Mouse (Mus musculus) NIH3T3 (cell line): Measurements from ENCODE around the gene Ccdc141.
"Not testable (repeated sequence)": the region's sequence is repeated elsewhere in the genome, so short reads cannot be mapped to it uniquely, and the experiment has no call there.

Experiments
- DNase-seq: peaks from one replicate; pipeline ENCODE4 v3.0.0-alpha.2; 2012; ENCODE audit warnings: low read depth

The Ccdc141 gene

DNA sequence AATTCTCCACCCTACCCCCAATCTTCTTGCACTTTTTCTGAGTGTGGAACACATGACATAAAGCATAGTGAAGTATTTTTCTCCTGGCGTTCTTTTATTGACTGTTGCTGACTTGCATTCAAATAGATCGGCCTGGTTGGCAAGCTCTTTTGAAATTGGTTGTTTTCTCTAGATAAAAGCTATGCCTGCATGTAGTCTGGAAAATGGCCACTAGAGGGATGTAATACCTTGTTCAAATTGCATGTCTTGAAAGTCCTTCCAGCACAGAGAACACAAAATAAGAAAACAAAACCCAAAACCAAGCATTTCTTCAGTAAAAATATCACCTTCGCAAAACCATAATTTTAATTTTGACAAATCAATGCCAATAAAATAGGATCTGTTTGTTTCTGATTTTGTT, 108.6 kb downstream of the Ccdc141 start:
- peak; percentile 88 for DNase-seq

DNA sequence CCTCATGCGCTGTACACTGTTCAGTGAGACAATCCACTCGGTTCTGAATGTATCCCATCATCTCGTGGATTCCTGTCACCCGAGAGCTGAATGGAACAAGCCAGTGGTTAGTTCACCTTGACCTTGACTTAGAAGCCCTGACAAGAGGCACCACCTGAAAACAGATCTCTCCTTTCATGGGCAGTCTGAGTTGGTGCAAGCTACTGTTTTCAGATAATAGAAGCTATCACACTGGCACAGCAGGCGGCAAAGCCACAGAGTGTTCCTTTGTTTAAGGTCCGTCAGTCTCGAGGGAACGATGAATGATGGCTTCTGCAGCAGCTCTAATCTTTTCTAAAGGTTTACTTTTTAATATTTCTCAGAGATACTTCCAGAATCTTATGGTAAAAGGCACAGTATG, 110.8 kb downstream of the Ccdc141 start:
- no peak for DNase-seq

DNA sequence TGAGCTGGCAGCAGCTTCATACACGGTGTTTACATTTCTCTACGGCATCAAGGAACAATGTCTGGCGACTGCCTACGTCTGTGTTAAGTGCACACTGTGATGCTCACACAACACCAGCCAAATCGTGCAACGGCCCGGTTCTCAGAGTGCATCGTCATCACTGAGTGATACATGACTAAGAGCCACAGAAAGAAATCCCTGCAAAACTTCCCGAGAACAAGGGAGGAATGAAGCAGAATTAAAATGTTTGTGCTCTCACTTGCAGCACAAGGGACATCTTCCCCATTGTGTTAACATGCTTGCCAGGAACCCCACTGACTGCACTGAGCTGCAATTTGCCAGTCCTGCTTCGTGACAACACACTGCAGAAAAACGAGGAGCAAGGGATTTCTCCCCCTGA, 114.1 kb downstream of the Ccdc141 start:
- no peak for DNase-seq

DNA sequence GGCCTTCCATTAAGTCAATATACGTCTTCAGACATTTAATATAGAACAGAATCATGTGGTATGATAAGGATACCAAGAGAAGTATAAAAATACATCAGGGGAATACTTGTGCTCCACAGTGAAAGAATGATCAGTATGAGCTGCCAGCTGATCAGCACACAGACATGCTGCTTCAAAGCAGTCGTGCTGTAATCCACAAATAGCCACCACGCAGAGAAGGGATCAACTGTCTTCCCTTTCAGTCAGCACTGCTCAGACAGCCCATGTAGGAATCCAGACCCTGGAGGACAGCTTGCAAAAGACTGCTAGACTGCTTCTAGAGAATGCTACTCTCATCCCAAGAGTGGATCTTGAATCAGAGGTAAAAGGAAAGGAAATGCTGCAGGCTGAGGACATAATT, 127.5 kb downstream of the Ccdc141 start:
- DNase-seq = no peak

DNA sequence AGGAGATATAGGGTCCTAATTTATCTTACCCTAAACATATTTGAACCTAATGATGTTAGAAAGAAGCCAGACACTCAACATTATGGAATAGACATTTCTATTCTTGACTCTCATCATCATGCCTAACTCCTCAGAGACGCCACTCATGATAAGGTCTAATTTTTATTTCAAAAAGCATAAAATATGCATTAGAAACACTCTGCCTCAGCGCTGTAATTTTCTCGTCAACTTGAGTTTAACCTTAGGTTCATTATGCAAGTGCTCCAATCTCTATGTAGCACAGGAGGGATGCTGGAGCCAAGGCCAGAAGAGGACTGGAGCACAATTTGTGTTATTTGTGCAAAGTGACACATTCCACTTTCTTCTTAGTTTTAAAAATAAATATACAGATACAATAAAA, 130.8 kb downstream of the Ccdc141 start:
- DNase-seq = no peak

DNA sequence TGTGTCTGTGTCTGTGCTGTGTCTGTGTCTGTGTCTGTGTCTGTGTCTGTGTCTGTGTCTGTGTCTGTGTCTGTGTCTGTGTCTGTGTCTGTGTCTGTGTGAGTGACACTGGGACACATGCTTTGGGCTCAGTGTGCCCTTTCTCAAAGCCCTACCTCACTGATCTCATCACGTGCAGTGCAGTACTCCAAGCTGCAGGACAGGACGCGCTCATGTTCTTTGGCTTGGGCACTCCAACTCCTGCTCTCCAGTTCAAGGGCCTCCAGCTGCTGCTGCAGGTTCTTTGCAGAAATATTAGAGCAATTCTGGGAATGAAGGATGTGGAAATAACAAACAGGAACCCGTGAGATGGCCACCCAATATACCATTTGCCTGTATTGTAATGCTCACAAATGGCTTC, 131.2 kb downstream of the Ccdc141 start:
- DNase-seq = no peak

DNA sequence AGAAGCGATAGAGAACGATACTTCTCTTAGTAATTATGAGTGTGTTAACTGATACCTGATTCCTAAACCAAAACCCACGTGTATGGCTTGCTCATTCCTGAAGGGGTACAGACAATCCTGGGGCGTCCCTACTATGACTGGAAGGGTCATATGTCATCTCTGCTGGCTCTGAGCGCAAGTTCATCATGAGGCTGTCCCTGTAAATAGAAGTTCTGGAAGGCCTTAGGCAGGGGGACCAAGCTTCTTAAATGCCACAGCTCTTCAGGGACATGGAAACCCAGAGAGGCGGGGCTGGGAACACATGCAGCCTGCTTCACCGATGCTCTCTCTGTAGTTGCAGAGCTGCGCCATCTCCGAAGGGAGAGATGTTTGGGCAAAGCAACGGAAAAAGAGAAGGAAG, 133.2 kb downstream of the Ccdc141 start:
- no peak for DNase-seq

DNA sequence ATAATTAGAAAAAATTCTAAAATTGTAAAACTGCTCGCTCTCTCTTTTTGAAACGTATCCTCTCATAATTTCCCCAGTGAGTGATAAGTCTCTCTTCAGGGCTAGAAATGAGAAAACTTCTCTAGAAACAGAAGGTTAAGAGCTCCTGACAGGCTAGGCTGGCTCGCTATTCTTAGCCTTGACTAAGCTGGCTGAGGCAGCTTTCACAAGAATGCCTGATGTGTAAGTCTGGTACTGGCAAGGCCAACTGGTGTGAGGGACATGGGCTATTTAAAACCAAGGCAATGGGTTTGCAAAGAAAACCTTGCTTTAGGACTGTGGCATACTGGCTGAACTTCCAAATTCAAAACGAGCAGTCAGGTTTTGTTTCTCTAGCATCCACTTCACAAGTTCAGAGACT, 136.3 kb downstream of the Ccdc141 start:
- no peak for DNase-seq

DNA sequence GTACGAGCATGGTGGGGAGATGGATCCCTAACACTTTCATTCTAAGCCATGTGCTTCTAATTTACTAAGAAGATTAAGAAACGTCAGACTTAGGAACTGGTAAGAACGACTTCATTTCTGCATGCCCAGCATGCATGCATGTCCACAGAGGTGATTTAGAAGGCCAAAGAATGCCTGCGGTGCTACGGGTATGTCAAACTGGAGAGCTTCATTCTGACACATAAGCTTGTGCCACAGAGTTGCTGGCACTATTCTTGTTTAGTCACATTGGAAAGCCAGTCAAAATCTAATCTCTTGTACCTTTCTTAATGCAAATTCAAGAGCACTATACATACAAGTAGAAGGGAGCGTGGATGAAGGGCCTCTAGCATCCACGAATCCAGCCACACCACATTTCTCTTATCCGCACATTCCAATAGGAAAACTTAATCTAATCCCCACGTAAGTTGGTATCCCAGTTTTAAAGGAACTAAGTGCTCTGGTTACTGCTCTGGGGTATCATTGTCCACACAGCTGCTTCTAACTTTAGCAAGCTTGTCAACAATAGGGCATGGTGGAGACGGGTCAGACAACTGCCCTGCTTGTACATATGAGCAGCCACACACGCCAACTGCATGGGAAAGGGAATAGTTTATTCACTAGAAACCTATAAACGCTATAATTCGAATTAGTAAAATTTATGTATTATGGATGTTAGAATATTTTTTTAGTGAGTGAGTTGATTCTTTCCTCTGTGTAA, 136.9 kb downstream of the Ccdc141 start:
- no peak for DNase-seq

DNA sequence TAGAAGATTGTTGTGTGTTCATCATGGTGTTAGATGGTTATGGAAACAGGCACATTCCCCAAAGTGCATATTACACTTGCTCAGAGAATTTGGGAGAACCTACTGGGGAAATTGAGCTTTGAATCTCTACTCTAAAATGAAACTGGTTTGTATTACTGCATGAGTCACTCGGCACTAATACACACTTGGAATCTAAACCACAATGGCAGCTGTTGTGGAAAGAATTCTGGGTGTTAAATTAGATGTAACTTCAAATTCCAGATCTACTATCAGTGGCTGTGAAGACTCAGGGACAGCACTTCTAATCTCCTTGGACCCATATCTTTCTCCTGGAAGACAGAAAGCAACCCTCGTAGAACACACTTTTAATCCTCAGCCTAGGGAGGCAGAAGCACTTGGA, 149.8 kb downstream of the Ccdc141 start:
- DNase-seq = peak; percentile 21

DNA sequence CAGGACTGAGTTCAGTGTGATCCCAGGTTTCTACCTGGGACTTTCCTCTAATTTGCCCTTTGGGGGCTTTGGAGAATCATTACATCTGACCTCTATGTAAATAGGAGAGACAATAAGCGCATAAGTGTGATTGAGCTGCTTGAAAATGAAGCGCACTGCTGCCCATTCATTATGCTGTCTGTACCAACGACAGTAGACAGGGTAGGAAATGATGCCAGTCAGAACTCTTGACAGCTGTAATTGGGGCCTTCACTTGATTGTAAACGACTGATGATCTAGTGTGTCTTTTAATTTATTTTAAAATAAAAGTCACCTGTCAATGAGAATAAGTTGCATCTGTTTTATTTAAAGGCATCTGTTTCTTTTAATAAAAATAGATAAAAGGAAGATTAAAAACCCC, 152.7 kb downstream of the Ccdc141 start:
- DNase-seq = no peak

DNA sequence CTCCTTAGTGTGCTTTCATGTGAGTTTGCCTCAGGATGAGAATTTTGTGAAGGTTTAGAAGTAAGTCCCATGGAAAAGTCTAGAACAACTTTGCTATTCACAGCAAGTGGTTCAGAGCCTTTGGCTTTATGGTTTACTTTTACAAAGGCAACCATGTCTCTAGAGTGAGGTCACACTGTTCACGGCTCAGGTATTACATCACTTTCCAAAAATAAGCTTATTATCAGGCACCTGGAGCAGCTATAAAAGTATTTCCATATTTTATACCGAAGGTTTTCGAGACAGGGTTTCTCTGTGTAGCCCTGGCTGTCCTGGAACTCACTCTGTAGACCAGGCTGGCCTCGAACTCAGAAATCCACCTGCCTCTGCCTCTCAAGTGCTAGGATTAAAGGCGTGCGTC, 157.0 kb downstream of the Ccdc141 start:
- not testable (repeated sequence) for DNase-seq

DNA sequence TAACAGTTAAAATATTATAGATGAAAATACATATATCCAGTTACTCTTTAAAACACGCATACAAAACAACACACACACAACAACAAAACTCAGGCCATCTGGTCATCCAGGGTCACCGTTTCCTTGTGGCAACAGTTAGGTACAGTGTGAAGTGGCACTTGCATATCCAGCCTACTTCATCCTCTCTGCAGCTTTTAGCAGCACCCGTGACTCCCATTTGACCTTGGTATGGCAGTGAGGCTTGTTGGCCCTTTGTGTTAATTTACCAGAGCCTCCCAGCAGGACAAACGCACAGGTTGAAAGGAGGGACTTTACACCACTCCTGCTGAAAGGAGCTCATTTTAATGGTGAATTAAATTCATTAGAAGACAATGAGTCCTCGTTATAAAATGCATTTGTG, 158.5 kb downstream of the Ccdc141 start:
- DNase-seq = no peak

DNA sequence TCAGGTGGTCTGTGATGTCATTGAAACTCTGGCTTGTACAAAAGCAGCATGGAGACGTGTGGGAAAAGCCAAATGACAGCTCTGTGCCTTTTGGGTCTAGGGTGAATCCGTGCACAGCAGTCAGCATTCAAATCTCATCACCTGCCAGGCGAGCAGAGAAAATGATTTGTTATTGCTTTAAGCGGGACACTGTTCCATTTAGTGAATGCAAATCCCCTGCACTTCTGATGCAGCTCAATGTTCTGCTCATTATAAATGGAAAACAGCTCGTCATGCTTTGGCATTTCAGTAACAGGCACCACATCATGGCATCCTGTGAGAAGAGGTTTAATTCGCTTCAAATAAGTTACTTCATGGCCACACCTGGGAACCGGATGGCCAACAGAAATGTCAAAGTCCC, 163.4 kb downstream of the Ccdc141 start:
- no peak for DNase-seq

DNA sequence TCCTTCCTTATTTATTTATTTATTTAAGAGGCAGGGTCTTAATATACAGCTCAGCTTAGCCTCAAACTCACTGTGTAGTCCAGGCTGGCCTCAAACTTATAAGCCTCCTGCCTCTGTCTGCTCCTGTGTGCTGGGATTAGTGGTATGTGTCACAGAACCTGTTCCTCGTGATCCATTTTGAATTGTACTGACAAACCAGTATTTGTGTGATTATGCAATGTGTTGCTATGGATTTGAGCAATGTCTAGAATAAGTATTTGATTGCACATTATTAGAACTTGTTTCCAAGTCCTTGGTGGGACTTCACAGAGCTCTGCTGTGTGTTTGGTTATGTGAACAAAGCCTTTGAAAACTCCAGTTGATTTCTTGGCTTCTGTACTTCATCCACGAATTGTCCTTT, 167.3 kb downstream of the Ccdc141 start:
- DNase-seq = peak; percentile 3

DNA sequence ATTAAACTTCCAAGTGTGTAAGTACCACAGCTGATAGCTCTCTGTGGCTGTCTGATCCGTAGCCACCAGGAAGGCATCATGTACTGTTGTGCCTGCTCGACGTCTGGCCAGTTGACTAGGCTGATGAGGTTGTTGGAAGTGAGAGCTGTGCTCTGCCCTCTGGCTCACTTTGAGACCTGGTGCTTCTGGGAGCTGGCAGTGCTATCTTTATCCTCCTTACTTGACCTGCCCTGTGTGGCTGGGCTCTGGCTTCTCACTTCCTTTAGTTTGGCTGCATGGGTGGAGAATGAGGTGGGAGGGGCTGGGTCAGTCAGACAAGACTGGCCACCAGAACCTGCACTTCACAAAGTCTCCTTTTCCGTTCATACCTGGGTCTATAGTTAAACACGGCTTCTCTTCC, 172.1 kb downstream of the Ccdc141 start:
- DNase-seq = no peak

DNA sequence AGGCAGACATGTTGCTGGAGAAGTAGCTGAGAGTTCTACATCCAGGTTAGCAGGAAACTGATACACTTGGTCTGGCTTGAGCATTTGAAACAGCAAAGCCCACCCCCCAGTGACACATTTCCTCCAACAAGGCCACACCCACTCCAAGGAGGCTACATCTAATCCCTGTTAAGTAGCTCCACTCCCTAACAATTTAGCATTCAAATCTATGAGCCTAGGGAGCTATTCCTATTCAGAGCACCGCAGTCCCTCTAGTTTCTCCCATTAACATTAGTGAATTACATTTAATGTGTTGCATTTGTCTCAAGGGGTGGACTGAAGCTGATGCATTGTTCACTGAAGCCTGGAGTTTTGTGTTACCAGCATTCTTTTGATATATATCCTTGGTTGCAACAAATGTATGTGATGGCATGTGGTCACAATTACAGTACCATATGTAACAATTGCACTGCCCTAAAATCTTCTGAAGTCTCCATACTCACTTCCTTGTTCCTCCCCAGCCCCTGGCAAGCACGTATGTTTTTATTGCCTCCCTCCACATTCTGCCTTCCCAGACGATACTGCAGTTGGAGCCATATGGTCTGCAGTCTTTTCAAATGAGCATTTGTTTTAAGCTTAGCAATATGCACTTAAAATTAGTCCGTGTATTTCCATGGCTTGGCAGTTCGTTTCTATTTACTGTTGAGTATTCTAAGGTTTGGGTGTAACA, 177.8 kb downstream of the Ccdc141 start:
- DNase-seq = no peak

DNA sequence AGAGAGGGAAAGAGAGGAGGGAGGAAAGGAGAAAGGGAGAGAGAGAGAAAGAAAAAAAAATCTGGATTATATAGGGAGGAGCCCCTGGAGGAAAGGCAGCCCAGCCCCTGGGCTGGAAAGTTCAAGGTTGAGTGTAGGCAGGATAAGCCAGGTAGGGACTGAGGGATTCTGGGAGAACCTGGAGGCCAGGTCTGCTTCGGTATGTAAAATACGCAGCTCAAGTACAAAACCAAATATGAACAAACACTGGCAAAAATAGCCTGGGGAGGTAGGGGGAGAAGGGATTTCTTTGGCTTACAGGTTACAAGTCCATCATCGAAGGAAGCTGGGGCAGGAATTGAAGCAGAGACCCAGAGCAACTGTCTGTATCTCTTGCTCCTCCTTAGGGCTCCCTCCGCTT, 183.1 kb downstream of the Ccdc141 start:
- no peak for DNase-seq

DNA sequence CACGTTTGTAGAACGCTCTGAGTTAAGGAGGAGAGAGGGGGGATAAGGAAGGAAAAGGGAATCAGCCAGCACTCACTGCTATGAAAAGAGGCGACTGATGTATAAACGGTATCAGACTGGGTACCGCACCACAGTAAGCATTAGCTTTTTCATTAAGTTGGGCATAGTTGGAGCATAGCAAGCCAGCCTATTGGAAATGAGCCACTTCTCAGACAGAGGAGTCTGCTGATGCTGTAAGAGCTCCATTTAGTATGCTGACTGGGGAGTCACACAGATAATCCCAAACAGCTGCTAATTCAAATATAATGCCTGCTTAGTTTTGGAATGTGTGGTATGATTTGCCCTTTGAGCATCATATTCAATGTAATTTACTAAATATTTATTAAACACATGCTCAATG, 186.1 kb downstream of the Ccdc141 start:
- DNase-seq = no peak

DNA sequence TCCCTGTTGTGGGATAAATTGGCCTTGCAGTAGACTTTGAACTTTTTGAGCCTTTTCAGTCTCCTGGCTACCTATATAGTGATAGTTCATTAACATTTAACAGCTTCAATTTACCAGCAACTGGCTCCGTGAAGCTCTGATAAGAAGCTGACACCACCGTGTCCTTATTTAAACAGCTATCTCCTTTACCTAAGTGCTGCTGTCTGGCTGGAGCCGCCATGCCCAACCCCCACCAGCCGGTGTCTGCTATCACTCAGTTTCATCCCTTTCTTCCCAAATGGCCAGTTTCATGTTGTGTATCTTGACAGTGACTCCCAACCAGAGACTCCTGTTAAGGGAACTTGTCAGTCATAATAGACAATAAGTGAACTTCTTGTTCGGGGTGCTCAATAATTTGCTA, 186.8 kb downstream of the Ccdc141 start:
- no peak for DNase-seq

DNA sequence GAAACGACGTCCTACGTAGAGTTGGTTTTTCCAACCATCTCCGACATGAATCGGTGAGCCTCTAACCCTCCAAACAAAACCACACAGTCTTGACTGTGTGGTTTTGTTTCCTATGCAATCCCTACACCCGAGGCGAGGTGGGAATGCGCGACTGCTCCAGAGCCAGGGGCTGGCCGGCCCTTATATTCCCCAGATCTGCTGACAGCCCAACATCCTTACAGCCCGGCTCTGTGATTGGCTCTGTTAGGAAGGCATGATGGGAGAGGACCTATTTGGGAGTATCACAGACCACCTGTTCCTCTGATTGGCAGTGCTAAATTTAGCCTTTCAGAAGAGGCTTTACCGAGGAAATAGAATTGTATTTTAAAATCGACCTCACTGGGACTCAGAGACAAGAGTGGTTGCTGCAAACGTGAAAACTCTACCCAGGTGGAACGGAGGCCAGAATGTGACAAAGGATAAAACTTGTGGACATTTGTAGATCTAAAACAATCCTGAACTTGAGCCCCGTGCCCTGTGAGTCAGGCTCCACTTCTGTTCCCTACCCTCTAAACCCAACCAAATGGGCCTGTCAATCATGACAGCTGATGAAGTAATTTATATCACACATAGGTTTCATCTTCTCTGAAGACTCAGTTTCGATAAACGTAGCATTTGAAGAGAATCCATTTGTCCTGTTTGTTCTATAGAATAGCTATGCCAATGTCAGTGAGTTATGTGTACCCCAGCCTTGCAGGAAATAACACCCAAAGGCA, 187.9 kb downstream of the Ccdc141 start, which contains the start of gene Ttn:
TSS of gene Ttn (minus strand) at position 157 of the 755 bp plus-strand sequence.
- DNase-seq = no peak

DNA sequence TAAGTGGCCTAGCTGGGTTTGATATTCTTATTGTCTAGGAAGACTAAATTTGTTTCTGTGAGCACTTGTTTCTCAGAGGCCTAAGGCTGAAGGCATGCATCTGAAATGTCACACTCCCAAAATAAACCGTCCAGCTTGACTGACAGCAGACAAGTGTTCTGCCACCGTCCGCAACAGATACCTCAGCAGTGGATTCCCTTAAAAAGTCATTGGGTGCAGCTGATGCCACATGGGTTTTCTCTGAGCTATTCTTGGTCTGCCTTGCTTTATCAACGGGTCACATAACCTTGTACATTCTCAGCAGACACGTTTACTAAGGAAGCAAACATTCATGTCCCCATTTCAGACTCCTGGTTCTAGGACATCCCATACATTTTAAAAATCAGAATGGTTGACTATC, 188.7 kb downstream of the Ccdc141 start:
- DNase-seq = no peak

DNA sequence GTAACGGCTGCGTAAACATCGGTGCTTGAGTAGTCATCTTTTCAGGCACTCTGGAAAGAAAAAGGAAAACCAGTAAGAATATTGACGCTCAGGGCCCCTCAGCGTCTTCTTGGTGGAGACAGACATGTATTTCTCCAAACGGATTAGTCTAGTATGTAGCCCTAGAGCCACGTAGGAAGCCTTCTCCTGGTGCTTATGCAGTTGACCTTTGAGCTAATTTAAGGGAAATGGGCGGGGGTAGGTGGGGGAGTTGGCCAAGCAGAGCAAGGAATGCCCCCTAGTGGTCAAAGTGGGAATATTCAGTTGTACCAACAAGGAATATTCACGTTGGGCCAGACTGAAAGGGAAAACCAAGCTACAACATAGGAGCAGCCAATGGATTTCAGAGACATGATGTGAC, 190.3 kb downstream of the Ccdc141 start:
- peak; percentile 49 for DNase-seq
